Mouse (Mus musculus) embryo, embryonic 10.5 days (tissue): ENCODE data around the gene Med12l.
A peak's percentile ranks its signal among the peaks of the same experiment; 100 is the strongest.

Experiments used
- DNase-seq: peaks from one replicate; pipeline ENCODE4 v3.0.0-alpha.2; 2015; ENCODE audit warnings: low spot score

Gene Med12l

DNA sequence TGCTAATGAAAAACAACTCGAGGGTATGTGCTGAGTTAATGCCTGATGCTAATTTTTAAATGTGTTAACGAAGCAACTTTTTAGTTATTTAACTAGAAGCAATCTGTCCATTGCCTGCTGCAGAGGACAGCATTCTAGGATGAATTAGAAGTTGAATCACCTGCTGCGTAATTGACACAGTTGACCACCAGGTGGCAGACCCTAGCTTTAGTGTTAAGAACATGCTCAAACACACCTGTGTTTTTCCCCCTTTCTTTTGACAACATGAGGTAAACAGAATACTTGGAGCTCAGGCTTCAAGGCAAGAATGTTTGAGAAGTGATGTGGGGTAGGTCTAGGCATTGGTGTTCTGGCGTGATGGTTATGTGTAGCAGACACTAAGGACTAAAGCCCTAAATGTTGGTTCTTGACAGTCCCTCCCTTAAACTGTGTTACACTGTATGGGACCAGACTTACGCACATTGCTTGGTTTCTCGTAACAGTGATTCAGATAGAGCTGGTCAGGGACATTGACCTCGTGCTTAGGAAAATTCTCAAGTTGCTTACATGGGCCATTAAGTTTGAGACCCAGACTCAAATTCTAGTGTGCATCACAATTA, 315.8 kb downstream of the Med12l start:
- peak; percentile 74 for DNase-seq

DNA sequence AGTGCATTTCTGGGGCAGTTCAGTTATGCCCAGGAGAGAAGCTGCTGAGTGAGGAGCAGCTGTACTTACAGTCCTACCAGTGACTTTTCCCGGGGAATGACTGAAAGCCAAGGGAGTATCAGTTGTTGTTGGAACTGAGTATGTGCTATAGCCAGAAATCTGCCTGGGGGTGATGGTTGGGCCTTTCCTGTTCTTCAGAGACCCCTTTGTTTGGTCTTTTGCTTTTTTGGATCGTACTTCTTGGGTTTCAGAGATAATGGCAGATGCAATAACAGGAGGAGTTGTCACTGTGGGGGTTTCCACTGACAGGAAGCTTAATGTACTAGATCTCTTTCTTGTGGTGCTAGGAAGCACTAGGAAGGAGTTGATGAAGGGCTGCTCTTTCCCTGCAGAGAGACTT, 322.9 kb downstream of the Med12l start:
- no peak for DNase-seq

DNA sequence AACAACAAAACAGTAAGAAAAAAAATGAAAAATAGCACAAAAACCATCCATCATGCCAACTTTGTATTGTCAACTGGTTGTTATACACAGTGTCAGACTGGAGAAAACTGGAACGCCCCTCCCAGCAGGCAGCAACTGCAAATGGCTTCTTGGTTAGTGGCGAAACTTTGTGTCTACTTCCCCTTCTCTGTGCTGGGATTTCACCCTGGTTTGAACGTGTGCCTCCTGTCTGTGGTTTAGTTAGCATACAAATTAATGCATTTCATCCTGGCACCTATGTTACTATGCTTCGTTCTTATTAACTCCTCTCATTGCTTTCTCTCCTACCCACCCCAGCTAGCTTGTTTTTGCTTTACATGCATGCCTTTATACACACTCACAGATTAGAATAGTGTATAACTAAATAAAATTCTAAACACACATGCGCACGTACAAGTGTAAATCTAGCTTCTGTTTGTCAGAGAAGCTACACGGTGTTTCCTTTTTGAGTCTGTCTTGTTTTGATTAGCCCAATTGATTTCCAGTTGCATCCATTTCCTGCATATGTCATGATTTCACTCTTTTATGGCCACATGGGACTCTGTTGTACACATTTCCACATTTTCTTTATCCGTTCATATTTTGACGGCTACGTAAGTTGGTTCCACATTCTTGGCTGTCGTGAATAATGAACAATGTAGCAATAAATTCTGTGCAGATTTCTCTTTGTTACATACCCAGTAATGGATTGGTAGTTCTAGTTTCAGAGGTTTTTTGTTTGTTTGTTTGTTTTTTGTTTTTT, 336.2 kb downstream of the Med12l start:
- DNase-seq = no peak

DNA sequence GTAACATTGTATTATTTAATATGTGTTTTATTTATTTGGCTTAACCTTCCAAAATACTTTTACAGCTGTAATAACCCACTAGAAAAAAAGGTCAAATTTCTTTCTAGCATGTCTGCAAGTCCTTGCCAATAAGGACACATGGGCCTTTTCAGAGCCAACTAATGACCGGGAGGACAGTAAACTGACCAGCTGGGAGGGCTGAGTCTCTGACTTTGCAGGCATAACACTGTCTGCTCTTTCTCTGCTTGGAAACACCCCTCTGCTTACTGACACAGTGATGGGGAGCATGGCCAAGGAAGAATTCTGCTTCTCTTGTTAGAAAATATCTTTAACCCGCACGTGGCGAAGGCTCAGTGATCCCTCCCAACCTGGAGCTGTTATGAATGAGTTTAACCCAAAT, 337.4 kb downstream of the Med12l start:
- peak; percentile 12 for DNase-seq

DNA sequence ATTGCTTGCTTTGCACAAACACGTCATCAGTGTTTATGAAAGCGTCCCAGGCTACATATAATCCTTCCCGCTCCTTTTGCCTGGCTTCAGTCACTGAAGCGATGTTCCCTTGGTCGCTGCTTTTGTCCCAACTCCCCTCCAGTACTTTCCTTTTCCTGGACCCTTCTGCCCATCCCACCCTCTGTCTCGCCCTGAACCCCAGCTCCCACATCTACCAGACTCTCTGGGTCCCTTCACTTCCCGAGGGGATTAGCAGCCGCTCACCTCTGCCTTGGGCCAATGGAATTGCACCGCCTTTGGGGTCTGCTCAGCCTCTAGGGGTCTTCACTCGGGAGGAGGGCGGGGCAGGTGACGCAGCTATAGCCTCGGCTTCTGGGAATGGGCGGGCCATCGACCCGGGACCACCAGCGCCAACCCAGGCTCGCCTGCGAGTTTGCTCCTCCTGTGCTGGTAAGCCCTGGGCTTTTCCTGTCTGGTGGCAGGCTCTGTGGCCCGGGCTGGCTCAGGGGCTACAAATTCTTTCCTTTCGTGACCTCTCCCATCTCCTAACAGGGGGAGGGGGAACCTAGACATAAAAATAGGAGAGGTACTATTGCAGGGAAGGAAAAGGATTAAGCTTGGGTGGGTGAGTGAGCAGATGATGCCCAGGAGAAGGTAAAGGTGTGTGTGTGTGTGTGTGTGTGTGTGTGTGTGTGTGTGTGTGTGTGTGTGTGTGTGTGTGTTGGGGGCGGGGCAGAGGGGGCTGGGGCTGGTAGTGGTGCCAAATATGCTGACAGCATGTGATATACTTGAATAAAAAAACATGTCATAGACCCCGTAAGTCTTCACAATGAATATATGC, 338.7 kb downstream of the Med12l start, which contains the start of gene Igsf10:
Gene Igsf10, minus strand, starts transcription at position 330 of the 841 bp plus-strand sequence.
- DNase-seq = peak; percentile 92

DNA sequence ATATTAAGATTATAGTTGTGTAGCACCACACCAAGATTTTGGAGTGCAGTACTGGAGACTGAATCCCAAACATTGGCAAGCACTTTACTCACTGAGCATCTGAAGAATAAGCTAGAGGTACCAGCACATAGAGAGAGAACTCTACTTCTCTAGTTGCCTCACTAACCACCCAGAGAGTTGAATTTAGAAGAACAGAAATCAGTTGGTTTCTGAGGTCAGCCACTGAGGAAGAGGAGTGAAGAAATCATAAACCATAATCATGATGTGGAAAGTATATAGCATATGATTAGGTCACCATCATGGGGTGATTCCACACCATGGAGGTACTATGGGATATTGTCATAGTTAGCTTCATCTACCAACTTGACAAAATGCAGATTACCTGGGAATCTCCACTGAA, 346.1 kb downstream of the Med12l start:
- DNase-seq = no peak

DNA sequence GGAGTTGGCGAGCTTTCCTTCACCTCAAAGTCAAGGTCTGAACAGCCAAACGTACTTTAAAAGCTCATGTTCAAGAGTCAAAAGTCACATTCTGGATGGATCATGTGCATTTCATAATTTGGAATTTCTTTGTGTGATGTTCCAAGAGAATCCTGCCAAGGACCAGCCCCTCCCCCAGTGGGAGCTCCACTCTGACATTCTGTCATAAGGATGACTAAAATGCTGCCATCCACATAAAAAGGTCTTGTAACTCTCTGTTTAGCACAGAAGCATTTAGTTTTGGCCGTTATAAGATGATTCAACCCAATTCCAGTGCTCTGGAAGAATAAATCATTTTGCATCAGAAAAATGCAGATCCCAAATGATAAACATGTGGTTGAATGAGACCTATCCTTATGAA, 348.5 kb downstream of the Med12l start:
- no peak for DNase-seq

DNA sequence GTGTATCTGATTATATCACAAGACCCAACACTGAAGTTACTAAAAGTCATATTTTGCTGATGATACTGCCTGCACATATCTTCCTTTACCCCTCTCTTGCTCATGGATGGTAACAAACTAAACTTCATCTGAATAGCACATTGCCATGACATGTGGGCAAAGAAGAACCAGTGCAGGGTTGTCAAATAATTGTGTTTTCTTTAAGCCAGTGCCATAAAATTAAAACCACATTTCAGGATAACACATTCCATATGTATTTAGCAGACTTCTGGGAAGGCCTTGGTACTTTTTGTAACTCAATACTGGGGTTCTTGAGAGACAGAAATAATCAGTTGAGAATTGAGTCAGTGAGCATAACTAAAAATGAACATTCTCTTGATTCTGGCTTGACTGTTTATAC, 354.5 kb downstream of the Med12l start:
- peak; percentile 64 for DNase-seq

DNA sequence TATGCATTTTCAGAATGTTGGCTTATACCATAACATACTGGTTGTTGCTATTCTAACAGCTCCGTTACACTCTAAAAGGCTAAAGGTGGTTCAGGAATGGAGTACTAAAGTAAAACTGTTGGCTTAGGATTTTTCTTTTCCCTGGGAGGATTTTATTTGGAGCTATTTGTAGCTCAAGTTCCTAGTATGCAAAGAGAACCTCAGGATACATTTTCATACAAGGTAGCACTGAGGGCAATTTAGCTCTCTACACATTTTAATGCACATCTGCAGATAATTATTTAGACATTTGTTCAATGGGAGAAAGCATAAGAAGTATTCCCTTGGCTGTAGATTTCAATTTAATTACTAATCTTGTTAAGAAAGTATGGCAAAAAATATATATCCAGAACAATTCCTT, 356.3 kb downstream of the Med12l start:
- DNase-seq = no peak
